ENCODE assay signal across 22 mouse cellular contexts in genomic region chr13:101652131-101652530, GRCm38 (mm10).
"Had no signal": no experiment of that assay in that cellular context is flagged by ENCODE, and none has a peak within 500 bp of the region (broad histone marks: within the 10 kb centered on the region; RNA-seq: fewer than 3 reads in every experiment).

No protein-coding gene starts in this region.

- H3K4me2 ChIP-seq: heart, embryonic 13.5 days; heart, embryonic 15.5 days; hindbrain, embryonic 13.5 days; hindbrain, embryonic 15.5 days; limb, embryonic 13.5 days; limb, embryonic 15.5 days had no signal

- H3K9ac ChIP-seq: forebrain, postnatal 0 days; heart, embryonic 13.5 days; heart, embryonic 15.5 days; hindbrain, embryonic 13.5 days; hindbrain, embryonic 15.5 days; limb, embryonic 13.5 days; limb, embryonic 15.5 days had no signal

- DNase-seq: forebrain, postnatal 0 days; gastrocnemius, postnatal 14 days; gastrocnemius, postnatal 36 days; heart, adult 18-20 months; heart, postnatal 14 days; heart, postnatal 36 days; kidney, adult 11 months; kidney, adult 2 months; kidney, postnatal 14 days; kidney, postnatal 36 days; layer of hippocampus, adult 9-11 months; layer of hippocampus, postnatal 36 days; left cerebral cortex, postnatal 4 days had no signal

- H3K27me3 ChIP-seq: heart, embryonic 13.5 days; heart, embryonic 15.5 days; hindbrain, embryonic 13.5 days; hindbrain, embryonic 15.5 days; limb, embryonic 13.5 days; limb, embryonic 15.5 days had no signal

- H3K27ac ChIP-seq: heart, embryonic 10.5 days; heart, embryonic 13.5 days; heart, embryonic 15.5 days; hindbrain, embryonic 13.5 days; hindbrain, embryonic 15.5 days; hindbrain, postnatal 0 days; limb, embryonic 13.5 days; limb, embryonic 15.5 days had no signal

- H3K36me3 ChIP-seq: heart, embryonic 10.5 days; heart, embryonic 13.5 days; heart, embryonic 15.5 days; hindbrain, embryonic 13.5 days; hindbrain, embryonic 15.5 days; limb, embryonic 13.5 days; limb, embryonic 15.5 days had no signal

- H3K9me3 ChIP-seq: heart, embryonic 10.5 days; heart, embryonic 15.5 days; hindbrain, embryonic 13.5 days; hindbrain, embryonic 15.5 days; limb, embryonic 13.5 days; limb, embryonic 15.5 days had no signal

- H3K4me1 ChIP-seq: heart, embryonic 10.5 days; heart, embryonic 15.5 days; hindbrain, embryonic 13.5 days; hindbrain, embryonic 15.5 days; limb, embryonic 13.5 days; limb, embryonic 15.5 days had no signal

- H3K4me3 ChIP-seq: heart, embryonic 10.5 days; heart, embryonic 13.5 days; heart, embryonic 15.5 days; hindbrain, embryonic 13.5 days; hindbrain, embryonic 15.5 days; limb, embryonic 13.5 days; limb, embryonic 15.5 days had no signal

- ATAC-seq: forebrain, postnatal 0 days; hindbrain, postnatal 0 days; intestine, embryonic 16.5 days had no signal
